In the genomic region with DNA sequence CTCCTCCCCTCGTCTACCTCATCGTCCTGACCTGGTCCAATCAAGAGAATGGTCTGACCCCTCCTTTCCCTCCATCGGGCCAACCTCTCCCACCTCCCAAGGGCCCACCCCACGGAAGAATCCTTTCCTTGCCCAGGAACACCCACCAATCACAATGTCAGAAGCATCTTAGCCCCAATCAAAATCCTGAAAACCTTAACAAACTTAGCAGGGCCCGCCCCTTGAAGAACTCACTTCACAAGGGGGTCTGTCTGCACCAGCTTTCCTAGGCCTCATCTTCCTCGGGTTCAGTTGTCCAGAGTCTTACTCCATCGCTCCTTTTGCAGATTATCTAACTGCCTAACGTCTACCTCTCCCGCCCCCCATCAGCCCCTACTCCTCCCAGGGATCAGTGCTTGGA, we compare ENCODE assay signal across 1 mouse cellular context.
TF ChIP-seq lines count a peak whose summit lies in the region.

No protein-coding gene starts in this region.

TF ChIP-seq in CH12.LX, 34 proteins besides CTCF, POLR2A, EP300 and RAD21:
- TF ChIP-seq IRF4 (IDR thresholded peaks at IDR 0.05; ENCODE audit: low read depth, low read length): no peak
- no peak for TF ChIP-seq MAX (IDR thresholded peaks at IDR 0.05; ENCODE audit: low read length)
- no peak for TF ChIP-seq TBP (conservative IDR thresholded peaks at IDR 0.05; ENCODE audit: low read depth, low read length)
- no peak for TF ChIP-seq ZNF384 (IDR thresholded peaks at IDR 0.05; ENCODE audit: low read depth, low read length)
- TF ChIP-seq BHLHE40 (IDR thresholded peaks at IDR 0.05; ENCODE audit: low read depth, low read length): no peak
- no peak for TF ChIP-seq MEF2A (IDR thresholded peaks at IDR 0.05; ENCODE audit: borderline replicate concordance, low read depth, low read length)
- TF ChIP-seq GABPA (IDR thresholded peaks at IDR 0.05; ENCODE audit: insufficient replicate concordance, low read depth, low read length): no peak
- no peak for TF ChIP-seq KAT2A (IDR thresholded peaks at IDR 0.05; ENCODE audit: insufficient replicate concordance, low read length)
- no peak for TF ChIP-seq ZKSCAN1 (IDR thresholded peaks at IDR 0.05; ENCODE audit: borderline replicate concordance, low read depth, low read length)
- TF ChIP-seq CHD1 (IDR thresholded peaks at IDR 0.05; ENCODE audit: low read depth, low read length): no peak
- TF ChIP-seq MAZ (IDR thresholded peaks at IDR 0.05; ENCODE audit: low read depth, low read length): no peak
- TF ChIP-seq HCFC1 (IDR thresholded peaks at IDR 0.05; ENCODE audit: low read depth, low read length): no peak
- no peak for TF ChIP-seq ZMIZ1 (IDR thresholded peaks at IDR 0.05; ENCODE audit: low read depth, low read length)
- no peak for TF ChIP-seq JUND (conservative IDR thresholded peaks at IDR 0.05; ENCODE audit: low read depth, low read length)
- TF ChIP-seq E2F4 (IDR thresholded peaks at IDR 0.05; ENCODE audit: insufficient replicate concordance, low read depth, low read length): no peak
